Mouse (Mus musculus): ENCODE data around the gene Clip3.

Clip3 gene

DNA sequence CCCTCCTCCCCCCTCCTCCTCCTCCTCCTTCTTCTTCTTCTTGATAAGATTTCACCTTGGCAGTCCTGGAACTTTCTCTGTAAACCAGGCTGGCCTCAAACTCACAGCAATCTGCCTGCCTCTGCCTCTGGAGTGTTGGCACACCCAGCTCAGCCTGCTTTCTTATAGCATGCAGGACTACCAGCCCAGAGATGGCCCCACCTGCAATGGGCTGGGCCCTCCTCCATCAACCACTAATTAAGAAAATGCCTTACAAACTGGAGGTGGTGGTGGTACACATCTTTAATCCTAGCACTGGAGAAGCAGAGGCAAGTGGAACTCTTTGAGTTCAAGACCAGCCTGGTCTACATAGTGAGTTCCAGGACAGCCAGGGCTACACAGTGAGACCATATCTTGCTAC, 34.9 kb downstream of the Clip3 start:
- DNase-seq (ENCODE audit: low read depth, low spot score), result no peak

DNA sequence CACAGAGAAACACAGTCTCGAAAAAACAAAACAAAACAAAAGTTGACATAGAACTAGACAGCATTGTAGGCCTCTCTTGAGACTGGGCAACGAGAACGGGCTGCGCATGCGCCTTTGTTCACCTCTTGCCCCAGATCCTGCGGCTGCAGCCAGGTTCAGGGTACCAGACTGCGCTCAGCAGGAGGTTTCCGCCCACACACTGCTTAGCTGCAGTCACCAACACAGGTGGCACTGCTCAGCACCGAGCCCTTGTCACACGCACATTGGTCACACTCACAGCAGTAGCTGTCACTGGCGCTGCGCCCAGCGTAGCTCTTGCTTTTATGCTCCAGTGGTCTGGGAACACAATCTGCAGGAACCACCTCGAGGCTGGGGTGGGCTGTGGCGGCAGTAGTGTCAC, 35.6 kb downstream of the Clip3 start:
- DNase-seq (ENCODE audit: low read depth, low spot score), result no peak

GRCm38 (mm10) chr7:30328379-30328778, 36.9 kb downstream of the Clip3 start:
- no peak for DNase-seq (ENCODE audit: low read depth, low spot score)

GRCm38 (mm10) chr7:30331887-30332286, 40.4 kb downstream of the Clip3 start:
- DNase-seq (ENCODE audit: low read depth, low spot score), result peak; percentile 98

GRCm38 (mm10) chr7:30332622-30333259, 41.2 kb downstream of the Clip3 start:
- no peak for DNase-seq (ENCODE audit: low read depth, low spot score)

DNA sequence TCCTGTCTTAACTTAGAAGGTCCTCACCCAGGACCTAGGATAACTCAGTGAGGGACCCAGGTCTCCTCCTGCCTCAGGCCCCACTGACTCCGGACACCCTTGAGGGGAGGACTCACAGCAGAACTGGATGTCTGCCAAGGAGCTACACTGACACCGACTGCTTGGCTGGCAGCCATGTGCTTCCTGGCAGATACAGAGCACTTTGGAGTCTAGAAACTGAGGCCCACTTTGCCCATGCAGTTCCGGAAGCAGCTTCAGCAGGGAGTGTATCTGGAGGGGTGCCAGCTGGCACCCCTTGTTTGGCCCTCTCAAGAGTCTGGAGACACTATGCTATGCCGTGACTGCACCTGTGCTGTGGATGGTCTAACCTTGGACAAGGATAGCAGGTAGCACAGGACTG, 41.9 kb downstream of the Clip3 start:
- DNase-seq (ENCODE audit: low read depth, low spot score), result no peak

DNA sequence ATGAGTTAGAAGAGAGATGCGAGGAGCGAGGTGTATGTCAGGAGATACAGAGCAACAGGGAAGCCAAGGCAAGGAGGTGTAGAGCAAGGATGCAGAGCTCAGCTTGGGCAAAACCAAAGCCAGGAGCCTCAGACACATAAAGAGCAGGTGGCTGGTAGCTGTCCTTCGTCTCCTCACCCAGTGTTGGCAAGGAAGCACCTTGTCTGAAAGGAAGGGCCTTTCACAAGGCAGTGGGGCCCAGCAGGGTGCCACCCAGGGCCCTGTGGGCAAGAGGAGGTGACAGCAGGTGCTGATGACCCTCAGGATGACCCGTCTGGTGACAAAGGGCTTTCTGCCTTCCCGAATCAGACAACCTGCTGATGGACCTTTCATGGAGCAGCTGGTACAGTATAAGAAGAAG, 43.0 kb downstream of the Clip3 start:
- DNase-seq (ENCODE audit: low read depth, low spot score), result no peak

DNA sequence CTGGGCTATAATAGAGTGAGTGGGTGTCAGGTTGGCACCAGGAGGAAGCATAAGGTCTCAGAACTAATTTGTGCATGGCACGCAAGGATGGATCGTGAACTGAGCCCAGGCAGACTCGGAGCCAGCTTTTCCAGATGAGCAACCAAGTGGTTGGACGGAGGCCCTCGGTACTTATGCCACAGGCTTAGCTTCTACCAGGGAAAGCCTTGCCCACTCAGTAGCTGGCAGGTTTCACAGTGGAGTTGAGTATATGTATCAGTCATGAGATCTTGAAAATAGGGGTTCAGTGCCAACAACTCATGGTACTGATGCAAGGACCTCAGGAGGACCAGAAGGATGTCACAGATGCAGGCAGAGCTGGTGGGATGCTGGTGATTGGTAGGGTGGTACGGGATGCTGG, 44.2 kb downstream of the Clip3 start:
- DNase-seq (ENCODE audit: low read depth, low spot score), result no peak

- peak; percentile 93 for DNase-seq (ENCODE audit: low read depth, low spot score)
Measured at GRCm38 (mm10) chr7:30336384-30336783, 44.9 kb downstream of the Clip3 start.

- no peak for DNase-seq (ENCODE audit: low read depth, low spot score)
Measured at GRCm38 (mm10) chr7:30339432-30340109, 48.0 kb downstream of the Clip3 start.

DNA sequence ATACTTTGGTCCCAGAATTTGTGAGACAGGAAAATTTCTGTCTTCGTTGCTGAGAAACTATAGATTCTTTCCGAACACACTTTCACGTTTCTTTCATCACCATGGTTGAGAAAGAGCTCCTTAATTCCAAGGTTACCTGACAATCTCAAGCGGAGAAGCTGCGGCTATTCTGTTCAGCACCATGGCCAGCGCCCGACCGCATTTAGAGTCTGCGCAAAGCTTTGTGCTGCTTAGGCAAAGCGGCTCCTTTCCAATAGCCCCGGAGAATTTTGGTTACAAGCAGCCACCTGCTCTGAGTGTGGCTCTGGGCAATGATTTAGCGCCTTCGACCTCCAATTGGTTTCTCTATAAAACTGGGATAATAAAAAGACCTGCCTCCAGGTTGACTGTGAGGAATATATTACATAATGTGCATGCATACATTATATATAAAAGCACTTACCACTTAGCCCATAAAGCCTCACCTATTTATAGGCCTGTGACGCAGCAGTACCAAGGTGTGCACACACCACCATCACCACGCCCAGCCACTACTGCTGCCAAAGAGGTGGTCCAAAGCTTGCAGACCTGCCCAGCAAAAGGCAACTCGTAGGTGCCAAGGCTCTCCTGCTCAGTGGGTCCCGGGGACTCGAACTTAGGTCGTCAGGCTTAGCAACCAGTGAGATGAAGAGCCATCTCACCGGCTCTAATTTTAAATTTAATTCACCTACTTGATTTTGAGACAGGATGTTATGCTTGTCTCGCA, 55.3 kb downstream of the Clip3 start:
- peak; percentile 75 for DNase-seq (ENCODE audit: low read depth, low spot score)

DNA sequence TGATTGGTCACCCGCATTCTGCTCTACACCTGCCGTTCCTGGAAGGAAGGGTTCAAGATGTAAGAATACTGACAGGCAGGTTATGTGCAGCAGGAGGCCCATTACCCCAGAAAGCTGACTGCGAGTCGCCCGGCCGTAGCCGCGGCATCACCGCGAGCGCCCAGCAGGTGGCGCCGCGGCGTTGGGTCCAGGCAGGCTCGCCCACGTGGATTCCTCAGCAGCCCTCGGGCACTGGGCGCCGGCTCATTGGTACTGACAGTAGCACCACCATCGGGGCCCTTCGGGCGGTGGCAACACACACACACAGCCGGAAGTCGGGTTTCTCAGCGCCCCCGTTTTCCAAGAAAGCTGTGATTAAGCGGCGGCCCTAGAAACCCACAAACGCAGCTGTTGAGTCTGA, 56.3 kb downstream of the Clip3 start:
- peak; percentile 80 for DNase-seq (ENCODE audit: low read depth, low spot score)

- DNase-seq (ENCODE audit: low read depth, low spot score), result peak; percentile 86
Measured at GRCm38 (mm10) chr7:30353279-30353822, 61.8 kb downstream of the Clip3 start.

DNA sequence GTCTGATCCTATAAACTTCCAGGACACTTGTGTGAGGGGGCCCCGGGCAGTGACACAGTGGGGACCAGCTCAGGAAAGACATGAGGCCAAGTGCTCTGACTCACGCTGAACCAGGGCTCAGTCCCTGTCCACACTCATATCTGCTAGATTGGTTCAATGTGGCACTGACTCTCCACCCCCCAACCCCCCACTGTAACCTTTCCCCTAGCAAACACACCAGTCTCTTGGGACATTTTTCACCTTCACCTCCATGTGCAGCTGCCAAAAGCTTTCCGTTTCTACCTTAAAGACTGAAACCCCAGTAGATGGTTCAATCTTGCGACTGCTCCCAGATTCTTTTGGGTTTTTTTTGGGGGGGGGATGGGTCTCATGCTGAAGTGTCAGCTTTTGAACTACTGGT, 62.5 kb downstream of the Clip3 start:
- DNase-seq (ENCODE audit: low read depth, low spot score), result no peak

Data from ES-CJ7 (cell line).